Mouse (Mus musculus) lung, postnatal 0 days (tissue): ENCODE measurements at regions not wholly inside any gene's neighbourhood (a gene's known extent, or its start where the extent isn't known, plus 50 kb on each side); places are given as distances from the start of the nearest gene placed in this dataset.

ENCODE experiments used
- CTCF ChIP-seq: IDR thresholded peaks from 2 replicates; pipeline ENCODE4 v1.5.1; 2016; ENCODE audit warnings: antibody characterized with exemption, mild to moderate bottlenecking
- EP300 ChIP-seq: IDR thresholded peaks from 2 replicates; pipeline ENCODE4 v1.6.1; 2016; ENCODE audit warnings: antibody characterized with exemption, mild to moderate bottlenecking, control low read depth

DNA sequence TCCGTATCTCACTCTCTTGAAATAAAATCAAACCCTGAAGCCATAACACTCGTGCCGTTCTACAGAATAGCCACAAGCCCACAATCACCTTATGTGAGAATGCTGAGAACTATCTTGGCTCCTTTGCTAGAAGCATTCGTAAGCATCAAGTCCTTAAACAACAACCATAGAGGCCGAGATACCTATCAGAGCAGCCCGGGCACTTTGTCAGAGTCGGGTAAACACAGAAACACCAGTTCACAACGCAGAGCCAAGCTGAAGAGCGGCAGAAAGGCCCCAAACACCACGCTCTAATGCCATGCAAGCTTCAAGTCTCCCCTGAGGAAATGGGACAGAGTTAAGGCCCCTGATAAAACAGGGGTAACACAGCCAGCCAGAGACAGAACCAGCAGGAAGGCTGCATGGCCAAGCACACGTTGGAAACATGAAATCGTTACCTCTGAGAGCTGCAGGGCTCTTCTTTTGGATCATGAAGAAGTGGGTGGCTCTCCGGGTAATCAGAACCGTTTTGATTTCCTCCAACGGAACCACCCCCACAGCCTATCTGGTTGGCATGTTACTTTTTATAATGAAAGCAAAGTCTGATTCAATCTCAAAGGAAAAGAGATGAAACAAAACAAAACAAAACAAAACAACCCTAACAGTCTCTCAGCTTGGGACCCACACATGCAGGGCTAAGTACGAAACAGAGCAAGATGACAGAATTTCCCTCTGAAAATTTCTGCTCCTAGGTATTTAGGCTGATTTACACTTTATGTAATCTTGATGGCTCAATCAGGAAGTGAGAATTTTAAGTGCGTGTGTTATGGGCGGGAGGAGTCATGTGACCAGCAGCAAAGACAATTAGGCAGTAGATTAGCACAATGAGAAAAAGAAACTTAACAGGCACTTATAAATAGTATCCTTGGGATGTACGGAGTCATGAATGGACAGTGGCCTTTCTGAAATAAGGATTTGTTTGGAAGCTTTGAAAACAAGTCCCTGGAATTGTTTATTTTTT lies 155.8 kb upstream of the Klf14 start:
- TF ChIP-seq CTCF: no peak
- TF ChIP-seq EP300: peak; percentile 59; the same call in 1 of the 2 replicates
